Mouse (Mus musculus) WW6 (cell line): ENCODE data around the gene Hcar1.
A peak's percentile ranks its signal among the peaks of the same experiment; 100 is the strongest.

Experiments used
- DNase-seq: peaks from one replicate; pipeline ENCODE4 v3.0.0-alpha.2; 2013; ENCODE audit warnings: low read depth, low spot score

The Hcar1 gene

GRCm38 (mm10) chr5:123879928-123880327, at the start of gene Hcar1:
Hcar1 (minus strand) TSS chr5:123880020.
- no peak for DNase-seq

GRCm38 (mm10) chr5:123927118-123927517, 47.3 kb upstream of the Hcar1 start, which contains the start of gene Gm43518:
Gm43518 (plus strand) TSS chr5:123927418.
- DNase-seq, result no peak

DNA sequence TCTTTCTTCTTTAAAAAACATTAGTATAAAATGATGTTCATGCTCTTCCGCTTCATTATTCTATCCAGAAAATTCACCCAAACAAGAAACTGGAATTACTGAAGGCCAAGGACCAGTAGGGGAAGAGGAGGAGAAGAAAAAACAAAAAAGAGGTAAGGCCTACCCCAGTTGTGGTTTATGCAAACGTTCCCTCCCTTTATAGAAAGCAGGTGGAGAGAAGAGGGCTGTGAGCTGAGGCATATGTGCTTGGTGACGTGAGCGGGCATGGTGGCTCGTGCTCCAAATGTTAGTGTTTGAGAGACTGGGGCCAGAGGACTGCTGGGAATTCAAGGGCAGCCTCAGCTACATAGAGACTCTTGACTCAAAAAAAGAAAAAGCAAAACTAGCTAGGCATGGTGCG, 42.3 kb upstream of the Hcar1 start:
- no peak for DNase-seq

- DNase-seq, result no peak
Observed at GRCm38 (mm10) chr5:123914852-123915251, 35.0 kb upstream of the Hcar1 start.

DNA sequence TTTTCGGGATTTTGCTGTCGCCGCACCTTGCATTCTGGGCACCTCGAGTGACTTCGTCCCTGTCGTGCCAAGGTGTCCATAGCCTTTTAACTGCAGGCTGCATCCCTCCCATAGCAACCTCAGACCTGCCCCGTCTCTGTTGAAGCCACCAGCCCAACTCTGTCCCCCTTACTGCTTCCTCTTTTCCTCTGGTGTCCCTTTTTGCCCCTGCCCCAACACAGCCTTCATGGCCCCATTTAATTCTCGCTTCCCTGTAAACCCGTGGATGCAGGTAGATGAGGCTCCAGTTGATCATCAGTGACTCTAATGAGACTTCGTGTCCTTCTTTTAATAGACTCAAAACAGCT, 27.8 kb upstream of the Hcar1 start:
- DNase-seq, result no peak

DNA sequence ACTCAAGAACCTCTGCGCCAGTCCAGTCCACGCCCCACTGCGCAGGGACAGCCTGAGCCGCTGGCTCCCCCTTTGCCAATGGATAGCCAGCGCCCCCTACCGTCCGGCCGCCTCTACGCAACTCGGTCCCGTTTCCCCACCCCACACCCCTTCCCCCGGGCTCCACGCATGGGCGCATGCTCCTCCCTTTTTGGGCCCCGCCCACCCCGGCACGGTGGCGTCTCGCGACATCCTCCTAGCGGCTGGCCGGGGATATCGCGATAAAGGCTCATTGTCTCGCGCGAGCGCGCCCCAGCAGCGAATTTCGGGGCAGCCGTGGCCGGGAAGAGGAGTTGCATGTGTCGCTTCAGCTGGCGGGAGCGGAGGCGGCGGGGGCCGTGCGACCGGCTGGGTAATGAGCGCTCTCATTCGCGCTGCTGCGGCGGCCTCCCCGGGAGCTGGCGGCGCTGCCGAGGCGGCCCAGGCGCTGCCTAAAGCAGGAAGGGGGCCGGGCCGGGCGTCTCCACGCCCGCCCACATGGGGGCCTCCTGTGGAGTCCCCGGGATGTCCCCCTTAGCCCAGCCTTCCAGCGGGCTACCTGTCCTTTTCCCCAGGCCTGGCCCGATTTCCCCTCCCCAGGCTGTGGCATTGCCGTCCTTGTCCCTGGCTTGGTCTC, 27.3 kb upstream of the Hcar1 start, which contains the start of gene Denr:
Gene Denr (plus strand): TSS at position 200 of the 655 bp plus-strand sequence.
- DNase-seq, result peak; percentile 90

DNA sequence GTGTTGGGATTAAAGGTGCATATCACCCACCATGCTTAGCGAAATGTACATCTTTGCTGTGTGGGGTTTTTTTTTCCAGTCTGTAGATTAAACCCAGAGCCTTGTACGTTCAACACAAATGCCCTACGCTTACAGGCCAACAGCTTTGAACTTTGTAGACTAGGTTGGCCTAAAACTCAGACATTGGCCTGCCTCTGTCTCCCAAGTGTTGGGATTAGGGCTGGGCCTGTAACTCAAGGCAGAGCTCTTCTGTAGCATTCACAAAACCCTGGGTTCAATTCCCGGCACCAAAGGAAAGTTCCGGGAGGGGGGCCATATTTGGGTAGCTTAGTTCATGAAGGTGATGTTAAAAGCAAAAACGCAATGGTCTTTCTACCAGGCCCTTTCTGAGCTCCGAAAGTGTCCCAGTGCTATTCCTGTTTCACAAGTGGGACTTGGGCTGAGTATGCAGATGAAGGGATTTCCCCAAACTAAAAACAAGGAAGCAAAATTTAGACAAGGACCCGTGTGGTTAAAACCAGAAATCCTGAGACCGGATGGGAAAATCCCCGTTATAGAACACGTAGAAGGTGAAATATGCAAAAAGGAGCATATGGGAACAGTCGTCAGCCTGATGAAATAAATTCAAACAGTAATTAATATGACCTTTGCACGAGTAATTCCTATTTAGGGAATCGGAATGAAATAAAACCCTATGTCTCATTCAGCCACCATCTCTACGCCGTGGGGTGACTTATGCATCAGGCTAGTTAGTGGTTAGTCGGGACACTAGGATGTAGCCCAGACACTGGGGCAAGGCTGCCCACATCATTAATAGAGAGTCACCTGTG, 26.5 kb upstream of the Hcar1 start:
- no peak for DNase-seq

- peak; percentile 20 for DNase-seq
Observed at GRCm38 (mm10) chr5:123904059-123904672, 24.3 kb upstream of the Hcar1 start.

- DNase-seq, result no peak
Observed at GRCm38 (mm10) chr5:123897352-123897751, 17.5 kb upstream of the Hcar1 start.

- DNase-seq, result no peak
Observed at GRCm38 (mm10) chr5:123896395-123896794, 16.6 kb upstream of the Hcar1 start.

DNA sequence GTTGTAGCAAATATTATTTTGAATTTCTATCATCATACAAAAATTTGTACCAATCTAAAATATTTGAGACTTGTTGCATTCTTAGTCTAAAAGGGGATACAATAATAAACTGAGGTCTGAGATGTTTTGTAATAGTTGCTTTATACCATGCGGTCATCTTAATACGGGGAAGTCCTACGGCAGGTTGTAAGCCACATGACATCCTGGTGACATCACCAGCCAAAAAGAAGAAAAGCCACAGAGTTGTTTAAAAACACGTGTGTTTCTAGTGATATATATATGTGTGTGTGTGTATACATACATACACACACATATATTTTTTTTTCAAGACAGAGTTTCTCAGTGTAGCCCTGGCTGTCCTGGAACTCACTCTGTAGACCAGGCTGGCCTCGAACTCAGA, 13.7 kb upstream of the Hcar1 start:
- no peak for DNase-seq

GRCm38 (mm10) chr5:123891669-123892068, 11.8 kb upstream of the Hcar1 start:
- no peak for DNase-seq

- DNase-seq, result no peak
Observed at GRCm38 (mm10) chr5:123890987-123891386, 11.2 kb upstream of the Hcar1 start.

DNA sequence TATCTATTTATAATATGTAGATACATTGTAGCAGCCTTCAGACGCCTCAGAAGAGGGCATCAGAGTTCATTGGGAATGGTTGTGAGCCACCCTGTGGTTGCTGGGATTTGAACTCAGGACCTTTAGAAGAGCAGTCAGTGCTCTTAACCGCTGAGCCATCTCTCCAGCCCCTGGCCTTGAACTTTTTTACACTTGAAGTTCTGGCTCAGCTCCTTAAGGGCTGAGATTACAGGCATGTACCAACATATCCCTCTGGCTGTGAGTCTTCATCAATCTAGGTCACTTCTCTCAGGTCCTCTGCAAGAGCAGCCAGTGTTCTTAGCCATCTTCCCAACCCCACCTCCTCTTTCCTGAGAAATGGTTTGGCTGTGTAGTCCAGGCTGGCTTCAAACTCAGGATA, 10.5 kb upstream of the Hcar1 start:
- DNase-seq, result no peak

- no peak for DNase-seq
Observed at GRCm38 (mm10) chr5:123886365-123886764, 6.5 kb upstream of the Hcar1 start.

GRCm38 (mm10) chr5:123884332-123884731, 4.5 kb upstream of the Hcar1 start:
- DNase-seq, result no peak

DNA sequence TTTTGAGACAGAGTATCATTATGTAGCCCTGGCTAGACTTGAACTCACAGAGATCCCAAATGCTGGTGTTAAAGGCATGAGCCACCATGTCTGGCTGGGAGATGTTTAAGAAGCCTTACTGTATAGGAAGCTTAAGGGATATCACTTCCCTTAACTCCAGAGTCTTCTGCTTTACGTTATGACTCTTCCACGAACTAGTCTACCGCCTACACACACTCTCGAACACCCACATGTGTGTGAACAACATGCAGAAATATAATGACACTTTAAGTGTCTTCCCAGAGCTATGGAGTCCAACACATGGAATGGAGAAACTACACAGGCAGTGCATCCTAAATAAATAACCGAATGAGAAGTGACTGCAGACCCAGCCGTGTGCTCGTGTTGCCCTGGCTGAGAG, 4.1 kb upstream of the Hcar1 start:
- no peak for DNase-seq

GRCm38 (mm10) chr5:123880778-123881177, 958 bp upstream of the Hcar1 start:
- DNase-seq, result no peak

DNA sequence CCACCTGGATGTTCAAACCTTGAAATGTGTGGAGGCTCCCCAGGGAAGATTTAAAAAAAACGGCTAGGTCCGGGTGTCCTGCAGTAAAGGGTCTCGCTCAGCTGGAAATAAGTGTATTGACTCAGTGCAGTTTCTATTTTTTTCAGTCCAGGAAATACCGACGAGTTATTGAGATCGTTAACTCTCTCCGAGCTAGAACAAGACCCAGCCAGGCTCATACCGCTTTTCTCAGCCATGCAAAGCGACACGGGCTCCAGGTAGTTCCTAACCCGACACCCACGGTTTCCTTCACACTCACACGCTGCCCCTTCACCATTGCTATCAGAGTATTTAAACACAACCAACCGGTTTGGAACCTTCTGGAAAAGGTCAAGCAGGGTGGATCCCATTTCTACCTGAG, 1.8 kb downstream of the Hcar1 start:
- DNase-seq, result no peak

- no peak for DNase-seq
Observed at GRCm38 (mm10) chr5:123874177-123874576, 5.6 kb downstream of the Hcar1 start.

DNA sequence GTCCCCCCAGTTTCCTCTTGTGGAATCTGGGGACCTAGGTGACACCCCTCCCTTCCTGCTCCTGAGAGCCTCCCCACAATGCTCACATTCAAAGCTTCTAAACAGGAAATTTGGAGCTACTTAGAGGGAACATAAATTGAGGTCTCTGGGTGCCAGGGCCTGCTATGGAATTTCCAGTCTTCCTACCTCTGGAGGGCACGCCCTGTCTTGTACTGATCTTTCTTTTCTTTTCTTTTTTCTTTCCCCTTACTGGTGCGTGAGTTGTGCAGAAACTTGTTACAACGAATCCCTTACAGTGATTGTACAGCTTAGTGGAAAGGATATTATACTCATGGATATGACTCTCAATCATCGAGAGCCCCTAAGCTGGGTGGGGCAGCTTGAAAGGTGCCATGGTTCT, 10.2 kb downstream of the Hcar1 start:
- no peak for DNase-seq

DNA sequence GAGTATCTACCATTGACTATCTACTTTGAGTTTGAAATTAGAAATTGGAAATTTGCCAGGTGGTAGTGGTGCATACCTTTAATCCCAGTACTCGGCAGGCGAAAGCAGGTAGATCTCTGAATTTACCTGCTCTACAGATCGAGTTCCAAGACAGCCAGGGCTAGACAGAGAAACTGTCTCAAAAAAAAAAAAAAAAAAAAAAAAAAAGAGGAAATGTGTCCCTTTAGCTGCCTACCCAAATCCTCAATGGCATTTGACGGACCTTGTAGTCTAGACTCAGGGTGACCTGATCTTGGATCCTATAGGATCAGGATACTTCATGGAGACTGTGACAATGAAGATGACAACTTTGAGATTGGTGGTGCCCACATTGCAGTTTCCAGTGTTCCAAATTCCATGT, 13.4 kb downstream of the Hcar1 start:
- no peak for DNase-seq

- DNase-seq, result no peak
Observed at GRCm38 (mm10) chr5:123865365-123865764, 14.5 kb downstream of the Hcar1 start, which contains the start of gene Hcar2. Hcar2 (minus strand) TSS chr5:123865499.
